Mouse (Mus musculus) heart, adult 2 months (tissue): ENCODE measurements around the gene Tspoap1.

Experiments
- CTCF ChIP-seq: fragments of 200-600 bp; IDR thresholded peaks from 2 replicates; pipeline ENCODE4 v1.8.1; 2022; ENCODE audit warnings: antibody characterized with exemption, mild to moderate bottlenecking, moderate library complexity
- POLR2A ChIP-seq: fragments of 200-500 bp; IDR thresholded peaks from 2 replicates; pipeline ENCODE4 v1.6.1; 2011; ENCODE audit warnings: mild to moderate bottlenecking, low read depth, low read length, control low read depth; ENCODE audit not compliant: insufficient read depth

- no peak for TF ChIP-seq CTCF
- no peak for TF ChIP-seq POLR2A
Measured at GRCm38 (mm10) chr11:87734346-87734745, 26.0 kb upstream of the Tspoap1 start.
